Mouse (Mus musculus): ENCODE data around the gene Dok3.

DNA sequence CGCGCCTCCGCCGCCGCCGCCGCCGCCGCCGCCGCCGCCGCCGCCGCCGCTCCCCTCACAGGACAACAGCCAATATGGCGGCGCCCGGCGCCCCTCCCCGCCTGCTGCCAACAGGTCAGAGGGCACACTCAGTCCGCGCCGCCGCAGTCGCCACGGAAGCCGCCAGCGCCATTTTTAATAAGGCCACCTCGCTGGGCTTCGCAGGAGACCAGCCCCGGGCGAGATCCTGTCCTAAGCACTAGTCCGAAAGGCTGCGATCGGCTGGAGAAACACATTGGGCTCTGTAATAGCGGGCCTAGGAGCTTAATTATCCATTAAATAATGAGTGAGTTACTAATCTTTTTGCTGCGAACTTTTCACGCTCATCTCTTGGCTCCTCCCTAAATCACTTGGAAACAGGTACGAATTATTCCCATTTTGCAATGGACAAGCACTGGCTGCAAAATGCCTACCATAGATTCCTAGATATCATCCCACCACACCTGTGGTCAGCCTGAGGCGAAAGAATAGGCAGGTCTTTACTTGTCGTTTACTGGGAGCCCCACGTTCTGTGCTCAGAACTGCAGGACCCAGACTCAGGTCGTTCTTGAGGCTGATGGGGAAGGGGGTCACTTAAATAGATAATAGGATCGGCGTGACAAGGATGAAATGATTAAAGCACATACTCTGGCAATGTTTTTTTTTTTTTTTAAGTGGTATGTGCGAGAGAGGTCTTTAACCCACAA lies 42.1 kb upstream of the Dok3 start, which contains the start of gene Fam193b:
- TF ChIP-seq CTCF (IDR thresholded peaks at IDR 0.05 in 2 of 3, conservative IDR thresholded peaks at IDR 0.05 in 1 of 3; ENCODE audit: control insufficient read depth in 1 of 3, insufficient read depth in 1 of 3, low read depth in 2 of 3, low read length in 3 of 3, poor library complexity in 1 of 3, severe bottlenecking in 1 of 3) (no peak), EP300 (IDR thresholded peaks at IDR 0.05; ENCODE audit: low read depth in 1 of 2, low read length in 2 of 2) (no peak), ZC3H11A (IDR thresholded peaks at IDR 0.05; ENCODE audit: low read depth, low read length) (no peak), JUND (IDR thresholded peaks at IDR 0.05; ENCODE audit: low read depth, low read length) (no peak), MEF2A (IDR thresholded peaks at IDR 0.05; ENCODE audit: extremely low read depth, insufficient replicate concordance, low read depth, low read length, poor library complexity, severe bottlenecking) (no peak)

Measured in MEL (cell line).